Mouse (Mus musculus) thymus, adult 2 months (tissue): Measurements from ENCODE around the gene Abhd5. TPM values are rescaled to one million over a fixed set of nuclear protein-coding genes. Genes with fewer than 3 reads are reported as not detected.

ENCODE experiments used
- DNase-seq: peaks from one replicate; pipeline ENCODE4 v3.0.0; 2021
- H3K27ac ChIP-seq: fragments of 200-500 bp; 2 replicates; pipeline ENCODE4 v1.5.1; 2012; ENCODE audit warnings: low read length, control low read depth; ENCODE audit not compliant: control insufficient read depth, insufficient read depth
- H3K27me3 ChIP-seq: fragments of 200-500 bp; 2 replicates; pipeline ENCODE4 v1.6.1; 2012; ENCODE audit warnings: mild to moderate bottlenecking, low read length, moderate library complexity, mixed read lengths; ENCODE audit not compliant: control insufficient read depth, insufficient read depth
- H3K36me3 ChIP-seq: fragments of 200-500 bp; 2 replicates; pipeline ENCODE4 v1.6.1; 2012; ENCODE audit warnings: mild to moderate bottlenecking, low read length, moderate library complexity; ENCODE audit not compliant: control insufficient read depth, insufficient read depth
- H3K4me1 ChIP-seq: fragments of 200-500 bp; replicated peaks from 2 replicates; pipeline ENCODE4 v1.6.1; 2012; ENCODE audit warnings: low read length; ENCODE audit not compliant: control insufficient read depth, insufficient read depth
- H3K4me3 ChIP-seq: fragments of 200-500 bp; 2 replicates; pipeline ENCODE4 v1.5.1; 2012; ENCODE audit warnings: mild to moderate bottlenecking, low read length, control low read depth, moderate library complexity; ENCODE audit not compliant: control insufficient read depth, insufficient read depth
- CTCF ChIP-seq: fragments of 200-500 bp; IDR thresholded peaks from 2 replicates; pipeline ENCODE4 v1.5.1; 2012; ENCODE audit warnings: mild to moderate bottlenecking, control low read depth, low read length, moderate library complexity, borderline replicate concordance; ENCODE audit not compliant: control insufficient read depth, poor library complexity, insufficient read depth; ENCODE audit errors: extremely low read depth
- POLR2A ChIP-seq: fragments of 200-500 bp; IDR thresholded peaks from 2 replicates; pipeline ENCODE4 v1.6.1; 2012; ENCODE audit warnings: mild to moderate bottlenecking, low read length, control low read depth, moderate library complexity; ENCODE audit not compliant: control insufficient read depth, poor library complexity, insufficient read depth; ENCODE audit errors: extremely low read depth
- WGBS: fragments of 180-500 bp; shearing (Covaris S2); methylation state at CpG from one replicate; pipeline ENCODE4 v1.1.7; 2018; 5-methylcytosine and 5-hydroxymethylcytosine counted together
- polyA plus RNA-seq: library from polyadenylated mRNA; depleted of rRNA; stranded (reverse); fragments of >200 nt; gene quantifications from 2 replicates; pipeline ENCODE4 v1.2.3, GENCODE M21; 2012

Gene Abhd5
- polyA plus RNA-seq, 1 experiment: 12.4 TPM

GRCm38 (mm10) chr9:122401239-122401638 is 49.8 kb downstream of the Abhd5 start:
- no peak for DNase-seq
- Histone ChIP-seq H3K4me1 (peaks cover 10% of the 10 kb centered on the region), H3K36me3 (no peaks in the 10 kb centered on the region), H3K27me3 (no peaks in the 10 kb centered on the region), H3K4me3 (no peak overlapping the region), H3K27ac (no peak overlapping the region)
- TF ChIP-seq POLR2A (no peak), CTCF (no peak)
- 92% methylated on average over 4 of the region's 4 CpGs for WGBS

GRCm38 (mm10) chr9:122410437-122411175 is 59.2 kb downstream of the Abhd5 start:
- 93% methylated on average over 16 of the region's 16 CpGs for WGBS
- TF ChIP-seq CTCF (no peak), POLR2A (no peak)
- Histone ChIP-seq H3K4me1 (no peaks in the 10 kb centered on the region), H3K27me3 (no peaks in the 10 kb centered on the region), H3K36me3 (no peaks in the 10 kb centered on the region), H3K27ac (no peak overlapping the region), H3K4me3 (no peak overlapping the region)
- no peak for DNase-seq

- no peak overlapping the region for H3K27ac ChIP-seq
- DNase-seq: no peak
- no peaks in the 10 kb centered on the region for H3K4me1 ChIP-seq
- no peaks in the 10 kb centered on the region for H3K27me3 ChIP-seq
- 71% methylated on average over 1 of the region's 1 CpGs for WGBS
- no peak for TF ChIP-seq CTCF
- TF ChIP-seq POLR2A: no peak
- no peak overlapping the region for H3K4me3 ChIP-seq
- H3K36me3 ChIP-seq: no peaks in the 10 kb centered on the region
These were observed 63.2 kb downstream of the Abhd5 start for GRCm38 (mm10) chr9:122414648-122415047.

GRCm38 (mm10) chr9:122415056-122415775 is 63.8 kb downstream of the Abhd5 start:
- TF ChIP-seq POLR2A: no peak
- 92% methylated on average over 8 of the region's 8 CpGs for WGBS
- Histone ChIP-seq H3K4me1 (no peaks in the 10 kb centered on the region), H3K36me3 (no peaks in the 10 kb centered on the region), H3K4me3 (no peak overlapping the region), H3K27ac (no peak overlapping the region), H3K27me3 (no peaks in the 10 kb centered on the region)
- DNase-seq: no peak

DNA sequence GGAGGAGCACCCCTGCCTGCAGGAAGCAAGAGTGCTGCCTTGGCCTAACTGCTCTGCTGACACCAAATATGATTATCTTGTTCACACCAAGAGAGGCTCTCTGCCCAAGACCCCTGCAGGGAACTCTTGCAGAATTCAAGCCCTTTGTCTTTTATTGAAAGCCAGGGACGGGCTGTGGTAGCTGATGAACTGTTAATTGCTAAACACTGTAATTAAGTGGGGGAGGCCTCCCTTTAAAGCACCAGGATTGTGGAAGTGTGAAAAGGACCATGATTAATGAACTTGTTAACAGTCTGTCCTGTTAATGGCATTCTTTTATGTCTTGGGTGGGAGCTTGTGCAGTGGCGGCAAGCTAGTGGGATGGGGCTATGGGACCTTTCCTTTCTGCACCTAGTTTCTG is 65.2 kb downstream of the Abhd5 start:
- no peak for DNase-seq
- Histone ChIP-seq H3K27ac (no peak overlapping the region), H3K4me3 (no peak overlapping the region), H3K4me1 (no peaks in the 10 kb centered on the region), H3K36me3 (no peaks in the 10 kb centered on the region), H3K27me3 (no peaks in the 10 kb centered on the region)
- no peak for TF ChIP-seq POLR2A
- TF ChIP-seq CTCF: no peak
- 94% methylated on average over 2 of the region's 2 CpGs for WGBS

- TF ChIP-seq POLR2A: no peak
- TF ChIP-seq CTCF: no peak
- Histone ChIP-seq H3K4me3 (no peak overlapping the region), H3K4me1 (no peaks in the 10 kb centered on the region), H3K36me3 (no peaks in the 10 kb centered on the region), H3K27ac (no peak overlapping the region), H3K27me3 (no peaks in the 10 kb centered on the region)
- no peak for DNase-seq
- 86% methylated on average over 5 of the region's 5 CpGs for WGBS
These were observed 68.9 kb downstream of the Abhd5 start for GRCm38 (mm10) chr9:122420195-122420756.
